Mouse (Mus musculus): ENCODE results near the gene Xlr5a.
"Not testable (repeated sequence)": the region's sequence is repeated elsewhere in the genome, so short reads cannot be mapped to it uniquely, and the experiment has no call there.

Xlr5a gene

DNA sequence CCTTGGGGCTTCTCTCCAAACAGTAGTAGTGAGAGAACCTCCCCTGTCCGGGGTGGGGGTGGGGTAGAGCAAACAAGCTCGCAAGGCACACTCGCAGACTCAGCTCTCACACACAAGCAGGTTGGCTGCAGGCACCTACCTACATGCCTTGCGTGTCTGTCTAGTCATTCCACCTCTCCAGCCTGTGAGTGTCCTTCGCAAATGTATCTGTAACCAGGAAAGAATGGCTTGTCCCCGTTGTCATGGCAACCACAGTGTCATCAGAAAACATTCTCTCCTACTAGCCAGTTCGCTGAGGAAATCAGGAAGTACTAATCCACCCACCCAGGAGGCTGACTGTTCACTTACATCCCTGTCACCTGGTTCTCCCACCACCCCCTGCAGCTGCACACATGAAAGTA, 149.6 kb downstream of the Xlr5a start:
- not testable (repeated sequence) for DNase-seq

DNA sequence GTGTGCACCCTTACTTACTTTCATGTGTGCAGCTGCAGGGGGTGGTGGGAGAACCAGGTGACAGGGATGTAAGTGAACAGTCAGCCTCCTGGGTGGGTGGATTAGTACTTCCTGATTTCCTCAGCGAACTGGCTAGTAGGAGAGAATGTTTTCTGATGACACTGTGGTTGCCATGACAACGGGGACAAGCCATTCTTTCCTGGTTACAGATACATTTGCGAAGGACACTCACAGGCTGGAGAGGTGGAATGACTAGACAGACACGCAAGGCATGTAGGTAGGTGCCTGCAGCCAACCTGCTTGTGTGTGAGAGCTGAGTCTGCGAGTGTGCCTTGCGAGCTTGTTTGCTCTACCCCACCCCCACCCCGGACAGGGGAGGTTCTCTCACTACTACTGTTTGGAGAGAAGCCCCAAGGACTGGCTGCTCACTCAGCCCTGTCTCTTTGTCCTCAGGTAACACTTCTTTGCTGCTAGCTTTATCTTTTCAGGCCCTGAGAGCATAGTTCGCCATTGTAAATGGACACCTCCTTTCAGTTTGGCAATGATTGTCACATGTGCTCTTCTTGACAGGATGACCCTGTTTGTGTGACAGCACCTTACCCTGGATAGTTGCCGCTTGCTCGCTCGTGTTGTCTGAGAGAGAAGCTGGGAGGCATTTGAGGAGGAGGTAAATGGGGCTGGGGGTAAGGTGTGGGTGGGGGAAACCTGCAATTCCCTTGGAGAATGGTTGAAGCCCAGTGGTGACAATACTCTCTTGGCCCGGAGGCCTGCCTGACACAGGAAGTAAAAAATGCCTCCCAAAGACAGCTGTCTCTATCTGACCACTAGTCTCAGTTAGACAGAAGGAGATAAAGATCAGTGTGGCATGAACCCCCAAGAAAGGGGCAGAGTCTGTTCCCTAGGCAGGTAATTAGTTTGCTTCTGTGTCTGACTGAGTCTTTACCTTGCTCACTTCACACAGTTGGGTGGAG, 169.6 kb downstream of the Xlr5a start:
- DNase-seq, result not testable (repeated sequence)

DNA sequence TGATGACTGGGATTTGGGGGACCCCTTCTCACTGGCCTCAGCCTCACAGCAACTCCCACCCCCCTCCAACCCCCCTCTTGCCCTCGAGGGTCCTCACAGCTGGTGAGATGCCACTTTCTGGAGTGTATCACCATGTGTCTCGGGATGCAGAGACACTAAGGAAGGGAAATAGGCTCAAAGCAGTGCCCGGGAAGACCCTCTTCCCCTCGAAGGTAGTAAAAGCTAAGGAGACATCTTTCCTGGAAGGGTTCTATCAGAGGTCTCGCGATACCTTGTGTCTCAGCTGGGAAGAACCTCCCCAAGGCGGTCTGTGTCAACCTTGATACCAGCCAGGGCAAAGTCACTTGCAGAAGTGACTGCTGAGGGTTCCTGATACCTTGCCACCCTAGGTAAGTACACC, 176.0 kb downstream of the Xlr5a start, which contains the start of gene Gm14685:
Gene Gm14685, plus strand, starts transcription at position 301 of the 400 bp plus-strand sequence.
- not testable (repeated sequence) for DNase-seq

DNA sequence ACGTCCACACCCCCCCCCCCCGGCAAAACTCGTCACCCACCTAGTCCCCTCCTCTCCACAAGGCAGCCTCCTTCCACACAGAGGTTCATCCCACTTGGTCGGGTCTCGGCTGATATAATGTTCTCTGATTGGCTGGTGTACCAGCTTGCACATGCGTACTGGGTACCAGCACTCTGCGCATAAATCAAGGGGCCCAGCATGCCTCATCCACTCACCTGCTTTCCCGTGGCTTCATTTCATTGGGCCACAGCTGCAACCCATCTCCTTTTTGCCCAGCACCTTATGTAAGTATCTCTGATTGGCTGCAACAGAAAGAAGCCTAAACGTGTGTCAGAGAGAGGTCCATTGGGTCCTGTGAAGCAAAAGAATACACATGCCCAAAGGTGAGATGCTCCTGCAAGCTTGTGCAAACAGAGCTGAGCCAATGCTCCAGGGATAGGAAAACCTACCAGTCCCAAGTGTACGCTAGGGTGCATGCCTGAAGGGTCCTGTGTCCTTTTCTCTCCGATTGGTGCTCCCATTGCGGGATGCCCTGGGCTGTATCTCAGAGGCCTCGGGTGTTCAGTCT, 195.8 kb downstream of the Xlr5a start, which contains the start of gene Xlr3a:
Gene Xlr3a, minus strand, starts transcription at position 155 of the 568 bp plus-strand sequence.
- DNase-seq, result not testable (repeated sequence)

DNA sequence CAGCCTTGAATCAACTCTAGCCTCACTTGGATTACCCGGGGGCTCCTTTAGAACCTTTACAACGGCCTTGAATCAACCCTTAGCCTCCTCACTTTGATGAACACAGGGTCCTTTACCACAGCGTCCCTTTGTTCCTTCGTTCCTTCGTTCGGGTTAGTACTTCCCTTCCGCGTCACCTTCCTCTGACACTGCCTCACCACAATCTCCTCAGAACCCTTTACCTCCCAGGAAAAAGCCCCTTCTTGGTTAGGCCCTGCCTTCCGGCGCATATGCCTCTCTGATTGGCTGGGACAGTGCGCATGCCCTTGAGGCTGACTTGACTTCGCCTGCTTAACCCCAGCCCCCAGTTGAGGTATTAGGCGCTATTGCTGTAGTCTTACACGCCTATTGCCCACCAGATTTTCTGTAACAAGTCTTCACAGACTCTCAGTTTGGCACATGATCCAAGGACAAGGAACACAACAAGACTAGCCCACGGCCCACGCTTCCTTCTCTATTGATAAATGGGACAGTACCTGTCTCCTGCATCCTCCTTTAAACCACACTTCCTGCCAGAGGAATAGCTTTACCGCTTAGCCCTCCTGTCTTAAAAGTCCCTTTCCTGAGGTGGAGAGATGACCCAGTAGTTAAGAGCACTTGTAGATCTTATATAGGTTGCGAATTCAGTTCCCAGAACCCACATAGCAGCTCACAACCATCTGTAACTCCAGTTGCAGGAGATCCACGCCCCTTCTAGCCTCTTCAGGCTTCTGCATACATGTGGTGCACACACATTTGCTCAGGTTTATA, 210.3 kb downstream of the Xlr5a start, which contains the start of gene Xlr4a:
Gene Xlr4a, minus strand, starts transcription at position 212 of the 789 bp plus-strand sequence.
- not testable (repeated sequence) for DNase-seq

DNA sequence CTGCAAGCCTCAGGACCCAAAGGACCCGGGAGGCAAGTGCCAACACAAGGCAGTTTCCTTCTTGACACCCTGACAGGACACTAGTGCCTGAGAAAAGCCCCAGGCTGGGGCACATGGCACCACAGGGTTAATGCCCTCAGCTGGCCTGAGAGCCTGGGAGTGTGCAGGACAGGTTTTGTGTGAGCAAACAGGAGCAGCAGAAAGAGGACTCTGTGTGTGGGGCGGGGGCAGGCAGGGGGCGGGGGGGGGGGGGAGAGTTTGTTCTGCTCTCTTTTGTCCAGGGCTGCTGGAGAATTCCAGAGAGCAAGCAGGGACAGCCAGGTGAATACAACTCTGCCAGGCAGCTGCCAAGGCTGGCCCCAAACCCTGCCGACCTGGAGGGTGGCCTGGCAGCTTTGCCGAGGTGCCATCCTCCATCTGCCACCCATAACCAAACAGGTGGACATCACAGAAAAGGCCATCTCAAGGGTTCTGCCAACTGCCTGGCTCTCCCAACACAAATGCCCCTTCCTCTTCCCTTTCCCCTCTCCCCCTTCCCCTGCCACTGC, 225.9 kb downstream of the Xlr5a start:
- DNase-seq, result not testable (repeated sequence)

DNA sequence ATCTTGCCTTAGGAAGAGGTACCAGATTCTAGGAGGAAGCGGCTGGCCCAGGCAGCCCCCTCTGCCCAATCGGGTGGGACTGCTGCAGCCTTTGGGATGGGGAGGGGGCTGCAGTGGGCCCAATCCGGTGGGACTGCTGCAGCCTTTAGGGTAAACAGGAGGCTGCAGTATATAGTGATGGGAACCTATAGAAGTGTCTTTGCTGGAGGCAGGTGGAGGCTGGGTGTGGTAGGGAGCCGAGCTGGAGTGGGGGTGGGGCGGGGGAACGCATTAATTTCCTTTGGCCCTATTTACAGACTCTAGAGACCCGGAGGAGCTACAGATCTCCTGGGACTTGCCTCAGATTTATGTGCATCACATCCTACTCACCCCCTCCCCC, 228.4 kb downstream of the Xlr5a start, which contains the start of gene Pnma3:
Gene Pnma3, plus strand, starts transcription at position 373 of the 379 bp plus-strand sequence.
- DNase-seq, result no peak

DNA sequence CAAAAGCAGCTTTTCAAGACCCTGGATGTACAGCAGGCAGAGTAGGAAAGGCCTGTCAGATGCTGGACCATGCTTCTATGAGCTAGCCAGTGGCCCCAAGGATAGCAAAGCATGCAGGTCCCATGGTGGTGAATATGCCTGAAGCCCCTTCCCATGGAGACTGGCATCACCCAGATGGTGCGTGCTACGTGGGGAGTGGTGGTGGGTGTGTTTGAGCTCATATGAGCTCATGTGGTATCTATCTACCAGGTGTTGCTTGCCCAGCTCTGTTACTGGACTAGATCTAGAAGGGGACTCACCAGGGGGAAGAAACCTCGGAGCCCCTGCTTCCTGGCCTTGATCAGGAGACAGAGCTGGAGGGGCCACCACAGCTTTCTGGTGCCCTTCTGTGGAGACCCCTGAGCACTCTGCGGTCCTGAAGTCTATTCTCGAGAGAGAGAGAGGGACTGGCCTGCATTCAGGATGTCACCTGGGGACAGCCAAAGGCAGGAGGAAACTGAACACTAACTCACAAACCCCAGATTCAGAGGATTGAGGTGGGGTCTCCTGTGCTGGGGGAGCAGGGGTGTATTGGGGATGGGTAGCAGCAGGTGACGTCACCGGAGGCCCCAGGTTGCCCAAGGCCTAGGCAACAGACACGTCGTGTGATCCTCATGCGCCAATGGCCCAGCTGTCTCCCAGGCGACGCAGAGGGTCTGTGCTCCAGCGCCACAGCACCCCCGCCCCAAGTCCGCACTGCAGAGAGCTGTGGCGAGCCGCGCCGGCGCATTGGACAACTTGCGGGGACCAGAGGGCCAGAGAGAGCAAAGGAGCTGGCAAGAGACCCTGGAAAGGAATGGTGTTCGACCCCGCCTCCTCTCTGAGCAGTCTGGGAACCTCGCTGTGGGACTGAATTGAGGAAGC, 229.0 kb downstream of the Xlr5a start:
- peak; percentile 42 for DNase-seq

DNA sequence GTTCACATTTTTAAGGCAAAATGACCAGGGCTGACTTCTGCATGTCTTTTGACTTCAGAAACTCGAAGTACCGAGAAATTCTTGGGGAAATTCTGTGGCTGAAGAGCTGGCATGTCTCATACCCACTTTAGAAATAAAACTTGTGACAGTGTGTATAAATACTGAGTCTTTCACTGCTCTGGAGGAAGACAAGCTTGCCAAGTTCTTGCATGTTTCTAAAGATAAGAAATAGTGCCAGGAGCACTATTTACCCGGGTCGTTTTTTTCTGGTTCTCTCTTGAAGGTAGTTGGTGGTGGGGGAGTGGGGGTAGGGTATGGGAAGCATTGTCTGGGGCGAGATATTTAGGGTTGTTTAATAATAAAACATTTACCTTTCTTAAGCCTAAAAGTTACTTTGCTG, 230.5 kb downstream of the Xlr5a start:
- no peak for DNase-seq

DNA sequence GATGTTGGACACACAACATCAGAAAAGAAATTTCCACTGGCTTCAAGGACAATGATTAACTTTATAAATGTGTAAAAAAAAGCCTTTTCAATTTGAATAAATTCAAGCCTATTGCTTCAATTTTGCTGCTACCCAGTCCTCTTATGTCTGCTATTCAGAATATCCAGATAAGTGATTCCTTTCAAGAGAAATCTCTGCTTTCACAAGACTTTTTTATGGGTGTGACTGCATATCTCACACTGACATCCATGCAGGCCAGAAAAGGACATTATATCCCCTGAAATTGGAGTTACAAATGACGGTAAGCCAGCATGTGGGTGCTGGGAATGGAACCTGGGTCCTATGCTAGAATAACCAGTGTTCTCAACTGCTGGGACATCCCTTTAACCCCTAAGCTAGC, 231.2 kb downstream of the Xlr5a start:
- DNase-seq, result no peak

Data from right cerebral cortex, postnatal 25 days (tissue).